Mouse (Mus musculus) CH12.LX (cell line): ENCODE results near the gene Pacs2.

ENCODE experiments used
- CTCF ChIP-seq, 2 experiments: IDR thresholded peaks in 1 of 2; conservative IDR thresholded peaks in 1 of 2; 2 replicates each; pipeline ENCODE4 v1.5.1; 2011 to 2012; ENCODE audit warnings: low read depth in 2 of 2, low read length in 2 of 2, improper control_type of control experiment in 1 of 2, inconsistent platforms in 1 of 2, mild to moderate bottlenecking in 1 of 2, moderate library complexity in 1 of 2
- GABPA ChIP-seq: IDR thresholded peaks from 2 replicates; pipeline ENCODE4 v1.6.1; 2012; ENCODE audit warnings: low read depth, low read length, improper control_type of control experiment, inconsistent platforms; ENCODE audit not compliant: insufficient replicate concordance
- HCFC1 ChIP-seq: IDR thresholded peaks from 2 replicates; pipeline ENCODE4 v1.6.1; 2012; ENCODE audit warnings: low read depth, mild to moderate bottlenecking, inconsistent platforms, low read length, improper control_type of control experiment
- MAZ ChIP-seq: IDR thresholded peaks from 2 replicates; pipeline ENCODE4 v1.6.1; 2012; ENCODE audit warnings: low read depth, mild to moderate bottlenecking, inconsistent platforms, low read length, improper control_type of control experiment, moderate library complexity
- MEF2A ChIP-seq: IDR thresholded peaks from 2 replicates; pipeline ENCODE4 v1.6.1; 2014; ENCODE audit warnings: low read depth, mild to moderate bottlenecking, inconsistent platforms, low read length, improper control_type of control experiment, borderline replicate concordance
- PAX5 ChIP-seq: IDR thresholded peaks from 2 replicates; pipeline ENCODE4 v1.6.1; 2012; ENCODE audit warnings: low read length, inconsistent platforms, mixed read lengths
- USF2 ChIP-seq: conservative IDR thresholded peaks from 2 replicates; pipeline ENCODE4 v1.6.1; 2011; ENCODE audit warnings: low read depth, low read length, improper control_type of control experiment

- no peak for TF ChIP-seq CTCF (conservative IDR thresholded peaks at IDR 0.05 in 1 of 2, IDR thresholded peaks at IDR 0.05 in 1 of 2; ENCODE audit: low read depth in 2 of 2, low read length in 2 of 2)
- TF ChIP-seq HCFC1 = no peak
- TF ChIP-seq USF2 = no peak
- no peak for TF ChIP-seq MEF2A
- no peak for TF ChIP-seq GABPA
- no peak for TF ChIP-seq MAZ
- TF ChIP-seq PAX5 = no peak
Measured at GRCm38 (mm10) chr12:113028067-113028466, 13.8 kb downstream of the Pacs2 start.
